Mouse (Mus musculus) embryonic fibroblast, embryonic 13.5 days (primary cell): Measurements from ENCODE around the gene Adh1.

ENCODE experiments used
- CTCF ChIP-seq: IDR thresholded peaks from 2 replicates; pipeline ENCODE4 v1.5.1; 2011; ENCODE audit warnings: mild to moderate bottlenecking, control low read depth, low read length, moderate library complexity, borderline replicate concordance; ENCODE audit not compliant: insufficient read depth
- POLR2A ChIP-seq: IDR thresholded peaks from 2 replicates; pipeline ENCODE4 v1.6.1; 2011; ENCODE audit warnings: low read depth, mild to moderate bottlenecking, control low read depth, low read length, moderate library complexity

DNA sequence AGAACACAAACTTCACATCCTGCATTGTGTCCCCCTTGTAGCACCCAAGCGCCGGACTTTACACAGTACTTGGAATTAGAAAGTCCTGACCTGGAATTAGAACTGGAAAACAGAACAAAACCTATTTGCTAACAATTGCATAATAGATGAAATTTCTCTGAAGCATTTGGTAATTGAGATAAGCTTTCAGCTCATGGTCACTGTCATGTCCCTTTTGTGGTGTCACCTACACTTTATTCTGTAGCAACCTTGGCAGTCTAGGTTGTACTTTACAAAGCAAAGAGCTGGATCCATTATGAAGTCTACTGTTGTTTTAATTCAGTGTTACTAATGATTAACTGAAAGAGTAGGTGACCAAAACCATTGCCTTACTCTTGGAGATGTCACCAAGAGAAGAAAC is 33.7 kb upstream of the Adh1 start:
- TF ChIP-seq POLR2A, result no peak
- no peak for TF ChIP-seq CTCF
